Mouse (Mus musculus) thymus, postnatal 10 days (tissue): Measurements from ENCODE around the gene Tfam.
A peak's percentile ranks its signal among the peaks of the same experiment; 100 is the strongest.

Source experiments
- DNase-seq, 2 experiments: peaks; one replicate each; pipeline ENCODE4 v3.0.0; 2021; ENCODE audit warnings: low spot score in 2 of 2

Tfam gene

DNA sequence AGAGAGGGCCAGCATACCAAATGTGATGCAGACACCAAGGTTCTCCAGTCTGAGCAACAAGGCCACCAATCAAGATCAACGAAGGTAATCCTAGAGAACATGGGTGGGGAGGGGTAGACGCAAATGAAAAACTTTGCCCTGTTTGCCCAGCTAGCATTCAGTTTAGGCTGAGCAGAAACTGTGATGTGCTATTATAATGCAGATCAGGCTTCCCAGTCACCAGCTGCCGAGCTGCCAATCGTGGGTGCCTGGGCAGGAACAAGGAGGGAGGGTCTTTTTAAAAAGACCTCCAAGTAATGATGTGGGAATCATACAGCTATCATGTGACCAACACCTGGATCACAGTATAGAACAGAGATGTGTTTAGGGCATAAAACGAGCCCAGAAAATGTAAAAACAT is 15.0 kb downstream of the Tfam start:
- no peak for DNase-seq

DNA sequence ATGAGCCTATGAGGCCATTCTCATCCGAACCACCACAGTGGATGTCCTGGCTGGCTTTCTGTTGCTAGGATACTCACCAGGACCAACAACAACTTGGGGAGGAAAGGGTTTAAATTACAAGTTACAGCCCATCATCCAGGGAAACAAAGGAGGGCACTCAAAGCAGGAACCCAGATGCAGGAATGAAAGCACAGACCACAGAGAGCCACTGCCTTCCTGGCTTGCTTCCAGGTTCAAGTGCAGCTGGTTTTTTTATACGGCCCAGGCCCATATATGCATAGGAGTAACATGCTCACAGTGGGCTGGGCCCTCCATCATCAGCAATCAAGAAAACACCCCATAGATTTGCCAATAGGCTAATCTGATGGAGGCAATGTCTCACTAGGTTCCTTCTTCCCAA is 15.4 kb downstream of the Tfam start:
- no peak for DNase-seq

DNA sequence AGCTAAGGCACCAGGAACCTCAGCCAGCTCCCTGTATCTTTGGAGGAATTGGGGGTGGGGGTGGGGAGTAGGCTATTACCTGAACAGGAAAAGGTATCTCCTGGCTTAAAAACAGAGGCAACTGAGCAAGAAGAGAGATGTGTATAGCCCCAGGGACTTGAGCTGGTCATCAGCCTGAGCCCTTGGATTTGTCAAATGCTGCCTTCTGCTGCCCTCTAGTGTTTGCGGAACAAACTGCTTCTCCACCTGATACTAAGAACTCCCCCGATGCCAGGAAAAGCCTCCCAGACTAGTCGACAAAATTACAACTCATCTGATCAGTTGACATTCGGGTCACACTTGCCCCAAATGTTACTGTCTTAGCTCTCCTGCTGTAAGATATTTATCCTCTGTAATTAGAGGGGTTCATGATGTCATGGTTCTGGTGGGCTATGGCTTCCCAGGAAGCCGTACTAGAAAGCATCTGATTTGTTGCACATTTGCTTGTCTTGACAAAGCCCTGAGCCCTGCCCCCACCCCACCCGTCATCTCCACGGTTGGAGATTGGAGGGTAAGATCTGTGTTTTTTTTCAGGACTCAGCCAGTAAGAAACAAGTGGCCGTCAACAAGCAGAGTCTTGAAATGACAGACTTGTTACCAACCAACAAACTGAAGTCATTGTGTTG is 19.7 kb downstream of the Tfam start:
- peak; percentile 23 to 70 for DNase-seq

DNA sequence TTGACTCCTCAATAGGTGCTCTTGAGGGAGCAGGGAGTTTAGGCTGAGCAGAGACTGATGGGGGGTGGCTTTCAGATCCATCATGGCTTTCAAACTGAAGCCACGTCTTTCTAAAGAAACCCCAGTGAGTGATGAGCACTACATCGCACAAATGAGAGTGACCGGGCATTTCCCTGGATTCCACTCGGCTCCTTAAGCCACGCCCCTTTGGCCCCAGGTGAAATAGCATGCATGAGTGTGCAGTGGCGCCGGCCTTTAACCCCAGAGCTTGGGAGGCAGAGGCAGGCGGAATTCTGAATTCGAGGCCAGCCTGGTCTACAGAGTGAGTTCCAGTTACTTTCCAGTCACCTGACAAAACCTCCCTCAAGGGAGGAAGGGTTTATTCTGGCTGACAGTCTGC is 22.1 kb downstream of the Tfam start:
- DNase-seq: no peak

DNA sequence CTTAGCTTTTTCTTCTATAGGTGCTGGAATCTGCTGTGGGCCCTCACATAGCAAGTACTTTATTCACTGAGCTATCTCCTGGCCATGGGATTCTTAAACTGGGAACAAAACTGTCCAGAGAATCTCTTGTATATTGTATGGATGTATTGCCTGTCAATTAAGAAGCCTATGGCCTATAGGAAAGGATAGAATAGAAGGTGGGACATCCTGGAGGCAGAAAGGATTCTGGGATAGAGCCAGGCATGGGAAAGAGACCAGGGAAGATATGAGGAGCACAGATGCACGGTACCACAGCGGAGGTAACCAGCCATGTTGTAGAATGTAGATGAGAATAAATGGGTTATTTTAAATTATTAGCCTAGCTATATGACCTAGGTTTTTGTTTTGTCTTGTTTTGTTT is 36.6 kb downstream of the Tfam start:
- DNase-seq: no peak

DNA sequence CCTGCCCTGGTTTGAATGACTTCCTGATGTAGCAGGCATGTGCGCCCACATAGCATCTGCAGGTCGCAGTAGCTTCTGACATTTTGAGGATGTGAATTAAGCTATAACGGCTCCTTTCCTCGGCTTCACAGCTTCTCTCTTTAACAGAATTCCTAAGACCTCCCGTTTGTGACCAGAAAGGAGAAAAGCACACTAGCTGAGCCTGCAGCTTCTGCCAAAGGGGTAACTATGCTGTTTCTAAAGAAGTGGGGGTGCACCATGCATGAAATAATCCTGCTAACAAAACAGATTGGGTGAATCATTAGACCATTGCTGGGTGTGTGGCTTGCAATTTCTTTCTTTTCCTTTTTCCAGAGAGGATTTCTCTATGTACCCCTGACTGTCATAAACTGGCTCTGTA is 37.1 kb downstream of the Tfam start:
- no peak for DNase-seq

DNA sequence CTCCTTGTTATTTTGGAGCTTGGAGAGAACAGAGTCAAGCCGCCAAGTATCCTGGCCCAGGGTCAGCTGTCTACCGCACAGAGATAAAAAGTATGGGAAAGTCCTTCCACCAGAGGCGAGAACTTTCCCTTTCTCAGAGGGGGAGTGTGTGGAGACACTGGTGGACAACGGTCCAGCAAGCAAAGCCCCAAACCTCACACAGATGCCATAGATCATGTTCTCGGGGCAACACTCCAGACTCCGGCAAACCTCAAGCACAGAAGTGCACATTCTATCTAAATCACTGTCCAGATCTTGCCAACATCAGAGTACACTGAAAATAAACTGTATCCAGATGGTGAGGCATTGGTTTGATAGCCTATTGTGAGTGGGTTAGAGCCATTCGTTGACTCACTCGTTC is 39.4 kb downstream of the Tfam start:
- no peak for DNase-seq

DNA sequence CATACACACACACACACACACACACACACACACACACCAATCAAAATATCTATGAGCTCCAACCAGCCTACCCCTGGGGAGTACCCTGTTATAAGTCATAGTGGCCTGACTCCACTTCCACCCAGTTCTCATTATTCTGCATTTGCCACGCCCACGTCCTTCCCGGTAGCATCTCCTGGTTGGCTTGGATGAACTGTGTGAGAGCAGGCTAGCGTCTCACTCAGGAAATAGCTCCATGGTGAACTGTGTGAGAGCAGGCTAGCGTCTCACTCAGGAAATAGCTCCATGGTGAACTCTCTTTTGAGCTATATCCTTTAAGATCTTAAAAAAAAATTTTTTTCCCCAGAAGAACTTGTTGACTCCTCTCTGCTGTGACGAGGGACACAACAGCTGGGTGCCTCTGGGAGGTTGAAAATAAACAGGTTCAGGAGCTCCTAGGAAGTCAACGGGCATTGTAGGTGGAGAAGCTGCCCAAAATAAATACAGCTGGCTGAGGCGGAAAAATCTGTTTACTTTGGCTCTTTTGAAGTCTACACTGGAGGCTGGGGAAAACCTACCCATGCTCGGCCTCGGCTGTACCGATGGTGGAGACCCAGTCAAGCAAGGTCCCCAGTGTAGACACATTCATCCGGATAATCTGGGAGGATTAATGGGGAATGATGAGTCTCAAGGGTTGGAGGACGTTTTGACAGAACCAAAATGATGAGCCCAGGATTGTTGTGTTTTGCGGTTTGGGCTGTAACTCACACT is 40.9 kb downstream of the Tfam start:
- no peak for DNase-seq

DNA sequence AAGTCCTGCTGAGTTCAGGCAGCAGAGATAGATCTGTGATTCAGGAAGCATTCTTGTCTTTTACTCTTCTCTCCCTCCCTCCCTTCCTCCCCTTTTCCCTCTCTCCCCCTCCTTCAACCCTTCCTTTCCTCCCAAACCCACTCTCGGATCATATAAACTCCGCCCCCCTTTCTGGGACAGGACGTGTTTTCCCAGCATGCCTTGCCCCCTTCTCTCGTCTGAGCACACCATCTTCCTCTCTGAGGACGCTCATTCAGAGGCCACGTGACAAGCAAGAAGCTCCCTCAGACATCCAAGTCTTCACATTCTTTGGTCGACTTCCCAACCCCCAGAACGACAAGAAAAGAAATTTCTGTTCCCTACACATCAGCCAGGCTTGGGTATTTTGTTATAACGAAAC is 42.6 kb downstream of the Tfam start:
- DNase-seq: no peak

DNA sequence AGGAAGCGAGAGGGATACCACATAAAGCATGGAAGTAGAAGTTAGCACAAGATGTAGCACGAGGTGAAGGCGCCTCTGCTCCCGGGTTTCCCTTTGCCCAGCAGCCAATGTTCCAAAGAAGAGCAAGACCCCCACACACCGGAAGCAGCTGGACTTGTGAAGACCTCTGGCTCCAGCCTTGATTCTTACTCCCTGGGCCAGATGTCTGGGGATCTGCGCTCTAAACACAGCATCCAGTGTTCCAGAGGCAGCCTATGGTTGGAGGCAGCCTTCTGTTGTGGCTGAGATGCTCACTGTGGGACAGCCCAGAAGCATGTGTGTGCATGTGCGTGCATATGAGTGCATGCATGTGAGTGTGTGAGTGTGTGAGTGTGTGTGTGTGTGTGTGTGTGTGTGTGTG is 43.4 kb downstream of the Tfam start:
- DNase-seq: no peak

DNA sequence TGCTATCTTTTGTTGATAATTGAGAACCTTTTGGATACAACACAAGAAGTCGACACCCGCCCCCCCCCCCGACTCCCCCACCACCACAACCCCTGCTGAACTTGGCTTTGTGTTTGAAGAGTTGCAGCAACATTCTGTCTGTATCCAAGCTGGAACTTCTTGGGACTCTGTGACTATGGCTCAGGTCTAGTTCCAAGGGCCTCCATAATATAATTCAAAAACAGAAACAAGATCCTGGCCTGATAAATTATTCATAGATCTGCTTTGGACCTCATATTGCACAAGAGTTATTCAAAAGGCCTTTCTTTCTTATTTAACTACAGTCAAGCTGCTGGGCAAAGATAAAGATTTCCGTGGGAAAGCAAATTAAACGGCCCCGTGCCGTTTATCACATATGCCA is 44.8 kb downstream of the Tfam start:
- no peak for DNase-seq

DNA sequence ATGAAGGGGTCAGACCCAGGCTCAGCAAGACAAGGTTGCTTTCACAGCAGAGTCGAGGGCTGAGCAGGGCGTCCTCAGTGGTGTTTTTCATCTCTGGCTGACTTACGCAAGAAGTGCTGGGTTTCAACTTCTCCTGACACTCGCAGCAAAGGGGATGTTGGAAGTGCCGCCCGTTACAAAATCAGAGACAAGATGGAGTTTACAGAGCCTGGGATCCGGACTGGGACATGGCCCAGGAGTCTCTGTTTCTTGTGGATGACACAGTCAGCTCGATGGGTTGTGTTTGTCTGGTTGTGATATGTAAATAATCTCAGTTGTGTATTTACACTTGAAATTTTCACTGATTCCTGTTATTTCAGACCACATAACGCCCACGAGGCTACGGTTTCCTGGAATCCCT is 45.2 kb downstream of the Tfam start:
- DNase-seq: no peak

DNA sequence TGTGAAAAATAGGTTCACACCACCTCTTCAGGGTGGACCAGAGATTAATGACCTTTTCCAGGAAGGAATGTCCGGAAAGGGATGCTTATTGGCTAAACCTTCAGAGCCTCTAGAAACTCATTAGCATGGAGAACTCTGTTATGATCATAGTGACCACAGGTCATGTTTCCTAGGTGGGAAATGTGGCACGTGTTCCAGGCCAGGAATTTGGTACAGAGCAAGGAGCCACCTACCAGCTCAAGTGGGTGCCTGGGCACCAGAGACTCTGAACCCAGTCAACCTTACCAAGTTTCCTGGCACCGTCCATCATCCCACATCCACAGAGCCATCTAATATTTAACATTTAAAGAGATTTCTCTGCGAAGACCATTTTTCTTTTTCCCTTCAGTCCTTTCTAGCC is 49.4 kb downstream of the Tfam start:
- DNase-seq: no peak

DNA sequence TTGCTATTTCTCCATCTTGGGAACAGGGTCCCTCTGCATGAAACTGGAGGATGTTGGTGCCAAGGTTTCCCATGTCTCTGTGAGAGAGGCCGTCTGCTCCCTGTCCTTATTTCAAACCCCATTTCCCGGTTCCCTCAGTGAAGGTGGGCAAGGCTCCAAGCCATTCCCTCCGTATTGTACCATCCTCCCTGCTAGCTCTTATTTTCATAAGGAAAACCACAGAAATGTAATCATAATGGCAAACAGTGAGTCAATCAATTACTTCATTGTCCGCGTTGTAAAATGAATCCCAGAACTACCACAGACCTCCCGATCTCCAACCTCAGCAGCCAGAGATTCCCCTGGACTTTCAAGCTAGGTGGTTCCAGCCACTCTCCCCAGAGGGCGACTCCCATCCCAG is 53.0 kb downstream of the Tfam start:
- no peak for DNase-seq

DNA sequence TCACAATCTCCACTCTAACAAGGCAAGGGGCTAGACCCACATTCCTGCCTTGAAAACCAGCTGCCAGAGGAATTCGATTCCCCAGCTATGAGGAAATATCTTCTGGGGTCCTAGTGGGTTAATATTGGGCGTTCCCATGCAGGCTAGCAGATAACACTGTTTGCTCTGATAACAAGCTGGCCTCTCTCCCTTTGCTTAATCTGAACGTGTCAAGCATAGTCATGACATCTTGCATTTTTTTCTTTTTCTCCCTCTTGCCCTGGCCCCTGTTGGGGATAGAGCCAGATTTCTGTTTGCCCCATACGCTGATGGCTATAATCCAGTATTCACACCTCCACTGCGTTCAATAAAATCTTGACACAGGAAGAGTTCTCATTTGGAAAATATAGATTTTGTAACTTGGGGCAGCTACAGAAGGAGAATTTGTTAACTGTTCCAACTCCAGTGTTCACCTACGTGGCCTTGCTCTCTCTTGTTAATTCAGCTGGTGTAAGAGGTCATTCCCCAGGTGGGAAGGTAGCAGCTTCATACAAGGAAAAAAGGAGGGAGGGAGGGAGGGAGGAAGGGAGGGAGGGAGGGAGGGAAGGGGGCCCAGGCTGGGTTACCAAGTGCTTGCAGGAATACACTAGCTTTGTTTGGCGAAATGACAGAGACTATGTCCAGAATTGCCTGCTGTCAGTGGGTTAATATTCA is 54.6 kb downstream of the Tfam start:
- DNase-seq: no peak

DNA sequence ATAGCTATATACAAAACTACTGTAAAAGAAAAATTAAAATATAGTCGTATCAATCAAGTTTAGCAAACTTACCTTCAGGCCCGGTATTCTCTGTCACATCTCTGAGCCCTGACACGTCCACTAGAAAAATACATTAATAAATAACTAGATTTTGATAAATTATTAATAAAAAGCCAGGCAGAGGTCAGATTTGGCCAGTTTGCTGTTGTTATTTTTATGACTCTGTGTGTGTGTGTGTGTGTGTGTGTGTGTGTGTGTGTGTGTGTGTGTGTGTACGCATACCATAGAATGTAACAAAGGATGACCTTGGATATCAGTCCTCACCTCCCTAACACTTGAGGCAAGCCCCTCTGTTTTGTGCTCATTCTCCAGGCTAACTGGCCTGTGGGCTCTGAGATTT is 56.1 kb downstream of the Tfam start:
- DNase-seq: no peak

DNA sequence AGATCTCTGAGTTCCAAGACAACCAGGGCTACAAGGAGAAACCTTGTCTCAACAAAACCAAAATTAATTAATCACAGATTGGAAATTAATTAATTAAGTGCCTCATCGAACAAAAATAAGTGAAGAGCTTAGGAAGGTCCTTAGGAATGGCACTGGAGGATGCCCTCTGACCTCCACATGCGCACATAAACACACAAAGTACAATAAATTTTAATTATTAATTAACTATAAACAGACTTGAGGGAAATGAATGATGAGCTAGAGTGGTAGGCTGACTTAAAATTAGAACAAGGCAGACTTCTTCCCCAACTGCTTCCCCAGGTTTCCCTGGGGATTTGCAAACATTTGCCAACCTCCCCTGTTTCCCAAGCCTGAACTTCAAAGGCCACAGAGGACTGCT is 57.0 kb downstream of the Tfam start:
- no peak for DNase-seq

DNA sequence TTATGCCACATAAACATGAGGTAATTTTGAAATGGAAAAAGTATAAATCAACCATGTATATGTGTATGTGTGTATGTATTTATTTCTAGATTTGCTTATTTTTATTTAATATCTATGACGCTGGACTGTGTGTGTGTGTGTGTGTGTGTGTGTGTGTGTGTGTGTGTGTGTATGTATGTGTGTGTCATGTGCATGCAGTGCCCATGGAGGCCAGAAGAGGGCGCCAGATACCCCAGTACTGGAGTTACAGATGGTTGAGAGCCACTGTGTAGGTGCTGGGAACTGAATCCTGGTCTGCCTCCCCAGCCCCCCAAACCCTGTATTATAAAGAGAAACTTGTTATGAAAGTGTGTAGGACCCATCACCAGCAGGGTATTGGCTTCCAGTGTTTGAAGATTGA is 58.0 kb downstream of the Tfam start:
- no peak for DNase-seq

DNA sequence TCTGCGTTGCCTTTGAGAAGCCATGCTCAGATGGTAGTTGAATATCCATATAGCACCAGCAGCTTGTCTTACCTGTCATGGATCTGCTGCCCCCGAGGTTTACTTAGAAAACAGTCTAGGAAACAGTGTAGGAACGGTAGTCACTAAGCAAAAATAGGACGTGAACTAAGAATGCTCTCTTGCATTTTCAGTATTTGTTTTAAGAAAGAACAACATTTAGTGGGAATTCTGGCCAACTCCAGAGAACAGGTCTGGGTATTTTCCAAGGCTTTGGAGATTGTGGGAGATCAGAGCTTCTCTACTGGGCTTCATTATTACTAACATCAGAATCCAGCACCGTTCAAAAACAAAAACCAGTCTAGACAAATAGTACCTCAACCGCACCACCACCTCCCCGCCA is 60.9 kb downstream of the Tfam start:
- DNase-seq: no peak

DNA sequence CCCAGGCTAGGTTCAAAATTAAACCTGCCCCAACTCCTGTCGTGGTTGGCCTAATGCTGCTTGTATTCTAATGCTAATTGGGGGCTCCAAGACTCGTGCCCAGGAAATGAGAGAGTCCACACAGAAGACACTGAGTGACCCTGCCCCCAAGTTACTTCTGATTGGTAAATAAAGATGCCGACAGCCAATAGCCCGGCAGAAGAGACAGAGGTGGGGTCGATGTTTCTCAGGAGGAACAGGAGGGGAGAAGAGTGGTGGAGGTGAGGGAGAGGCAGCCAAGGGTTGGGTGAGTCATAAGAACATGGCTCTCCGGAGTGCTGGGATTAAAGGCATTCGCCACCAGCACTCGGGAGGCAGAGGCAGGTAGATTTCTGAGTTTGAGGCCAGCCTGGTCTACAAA is 61.7 kb downstream of the Tfam start:
- no peak for DNase-seq
